8 mouse cellular contexts compared by ENCODE assay signal in genomic region chr17:47371451-47371850, GRCm38 (mm10). TPM values are rescaled to one million over a fixed set of nuclear protein-coding genes. Genes with fewer than 3 reads are reported as not detected.
DNase-seq lines count a peak whose midpoint lies in the region; ATAC-seq lines count a peak whose summit lies in the region.

No protein-coding gene starts in this region.

- H3K9me3 ChIP-seq in forebrain, embryonic 10.5 days = no peaks in the 10 kb centered on the region
- H3K9me3 ChIP-seq in intestine, embryonic 15.5 days = no peaks in the 10 kb centered on the region
- no peaks in the 10 kb centered on the region for H3K9me3 ChIP-seq in midbrain, embryonic 11.5 days (ENCODE audit: control insufficient read depth, low read length)

- peaks cover 46% of the 10 kb centered on the region for H3K36me3 ChIP-seq in forebrain, embryonic 10.5 days (replicated peaks)
- H3K36me3 ChIP-seq in intestine, embryonic 15.5 days = peaks cover 23% of the 10 kb centered on the region
- H3K36me3 ChIP-seq in midbrain, embryonic 11.5 days (ENCODE audit: control insufficient read depth, insufficient read depth, low read length) = peaks cover 8% of the 10 kb centered on the region

- intact Hi-C loops in left cerebral cortex, postnatal 25 days (cut with DNase I) = loop anchor here (5.0 kb wide), 1 partner anchor 321 kb away; the partner anchor contains the start of genes Gm21981 and Prickle4

- H3K9ac ChIP-seq in intestine, embryonic 15.5 days = no peak overlapping the region
- no peak overlapping the region for H3K9ac ChIP-seq in midbrain, embryonic 11.5 days (ENCODE audit: low read length)

- H3K27me3 ChIP-seq in forebrain, embryonic 10.5 days (ENCODE audit: poor library complexity, severe bottlenecking) = peaks cover 15% of the 10 kb centered on the region
- H3K27me3 ChIP-seq in intestine, embryonic 15.5 days (replicated peaks) = no peaks in the 10 kb centered on the region
- peaks cover 5% of the 10 kb centered on the region; the same call in 1 of the 2 replicates for H3K27me3 ChIP-seq in midbrain, embryonic 11.5 days (ENCODE audit: control insufficient read depth, insufficient read depth, low read length)

- peak; percentile 73; the same call in 1 of the 2 replicates for ATAC-seq in intestine, embryonic 15.5 days
- 0 out of 2 replicates have a peak, but pooled peaks have one; percentile 59 for ATAC-seq in midbrain, embryonic 11.5 days (ENCODE audit: low FRiP score)

- no peak overlapping the region for H3K4me3 ChIP-seq in forebrain, embryonic 10.5 days
- no peak overlapping the region for H3K4me3 ChIP-seq in intestine, embryonic 15.5 days (replicated peaks)
- no peak overlapping the region for H3K4me3 ChIP-seq in midbrain, embryonic 11.5 days (ENCODE audit: low read depth, low read length)

- no peak overlapping the region for H3K27ac ChIP-seq in forebrain, embryonic 10.5 days
- no peak overlapping the region for H3K27ac ChIP-seq in intestine, embryonic 15.5 days
- no peak overlapping the region for H3K27ac ChIP-seq in midbrain, embryonic 11.5 days (ENCODE audit: low read depth, low read length)

- WGBS in forebrain, embryonic 10.5 days = 13% methylated on average over 4 of the region's 4 CpGs
- 14% methylated on average over 4 of the region's 4 CpGs for WGBS in intestine, embryonic 15.5 days
- 10% methylated on average over 4 of the region's 4 CpGs for WGBS in midbrain, embryonic 11.5 days

- DNase-seq in ovary, postnatal 14 days (ENCODE audit: low spot score) = peak; percentile 58
- no peak for DNase-seq in ovary, adult 18-20 months (ENCODE audit: low spot score)
- DNase-seq in c-Kit-negative CD71-positive TER-119-positive erythroid progenitor cells, embryonic 14.5 days (ENCODE audit: low read depth, low spot score) = peak; percentile 50
- peak; percentile 62 for DNase-seq in forebrain, embryonic 10.5 days (ENCODE audit: extremely low spot score, low spot score)
- DNase-seq in left cerebral cortex, postnatal 25 days (ENCODE audit: low spot score in 2 of 2) = peak; percentile 66 to 75
- DNase-seq in midbrain, embryonic 11.5 days (ENCODE audit: low spot score, missing footprints) = peak; percentile 94
- peak; percentile 64 to 83 for DNase-seq in spleen, postnatal 4 days (ENCODE audit: low spot score in 2 of 2)

- no peak overlapping the region for H3K4me2 ChIP-seq in intestine, embryonic 15.5 days (replicated peaks)
- no peak overlapping the region for H3K4me2 ChIP-seq in midbrain, embryonic 11.5 days

- peaks cover 15% of the 10 kb centered on the region for H3K4me1 ChIP-seq in forebrain, embryonic 10.5 days
- peaks cover 10% of the 10 kb centered on the region; the same call in 1 of the 2 replicates for H3K4me1 ChIP-seq in intestine, embryonic 15.5 days (replicated peaks)
- peaks cover 3% of the 10 kb centered on the region; the same call in 1 of the 2 replicates for H3K4me1 ChIP-seq in midbrain, embryonic 11.5 days (ENCODE audit: control insufficient read depth, insufficient read depth, low read length)

RNA-seq across cellular contexts. Expression of gene Mrps10, which starts 2.8 kb away (rescaled TPM):
- polyA plus RNA-seq in forebrain, embryonic 10.5 days (2016; fragmentation: Nextera tagmentation; extraction: Ambion mirVana) = 77.3 and 81.9 TPM in 2 replicates
- polyA plus RNA-seq in intestine, embryonic 15.5 days (2015; fragmentation: Nextera tagmentation; extraction: Ambion mirVana) = 75.5 and 83.0 TPM in 2 replicates
- 10 to 100 TPM; 30.0 to 36.1 TPM for total RNA-seq in left cerebral cortex, postnatal 25 days (2021)
- polyA plus RNA-seq in midbrain, embryonic 11.5 days (2014; fragmentation: Nextera tagmentation; extraction: Ambion mirVana) = 73.5 and 77.5 TPM in 2 replicates

RNA-seq across cellular contexts. Expression of gene Guca1b, which starts 13.7 kb away (rescaled TPM):
- polyA plus RNA-seq in forebrain, embryonic 10.5 days (2016; fragmentation: Nextera tagmentation; extraction: Ambion mirVana) = 1.3 and 1.5 TPM in 2 replicates
- polyA plus RNA-seq in intestine, embryonic 15.5 days (2015; fragmentation: Nextera tagmentation; extraction: Ambion mirVana) = 0.52 and 0.78 TPM in 2 replicates
- 1 to 10 TPM; 1.3 TPM for total RNA-seq in left cerebral cortex, postnatal 25 days (2021)
- polyA plus RNA-seq in midbrain, embryonic 11.5 days (2014; fragmentation: Nextera tagmentation; extraction: Ambion mirVana) = 0.70 and 0.81 TPM in 2 replicates

RNA-seq across cellular contexts. Expression of gene Guca1a, which starts 28.9 kb away (rescaled TPM):
- polyA plus RNA-seq in forebrain, embryonic 10.5 days (2016; fragmentation: Nextera tagmentation; extraction: Ambion mirVana) = 0.99 and 1.7 TPM in 2 replicates
- 2.0 and 2.3 TPM in 2 replicates for polyA plus RNA-seq in intestine, embryonic 15.5 days (2015; fragmentation: Nextera tagmentation; extraction: Ambion mirVana)
- total RNA-seq in left cerebral cortex, postnatal 25 days (2021) = not detected
- 1.5 and 1.8 TPM in 2 replicates for polyA plus RNA-seq in midbrain, embryonic 11.5 days (2014; fragmentation: Nextera tagmentation; extraction: Ambion mirVana)
